Mouse (Mus musculus) heart, adult 8-10 months (tissue): Measurements from ENCODE around the gene Oxct2b. TPM values are rescaled to one million over a fixed set of nuclear protein-coding genes. Genes with fewer than 3 reads are reported as not detected.
"Not testable (repeated sequence)": the region's sequence is repeated elsewhere in the genome, so short reads cannot be mapped to it uniquely, and the experiment has no call there.

Source experiments
- DNase-seq: peaks from one replicate; pipeline ENCODE4 v3.0.0; 2022; ENCODE audit warnings: low spot score
- total RNA-seq, 4 experiments: library from RNA; stranded (reverse); gene quantifications; 2 replicates each; pipeline ENCODE4 v1.2.4; 2022

The Oxct2b gene
- total RNA-seq: not detected

DNA sequence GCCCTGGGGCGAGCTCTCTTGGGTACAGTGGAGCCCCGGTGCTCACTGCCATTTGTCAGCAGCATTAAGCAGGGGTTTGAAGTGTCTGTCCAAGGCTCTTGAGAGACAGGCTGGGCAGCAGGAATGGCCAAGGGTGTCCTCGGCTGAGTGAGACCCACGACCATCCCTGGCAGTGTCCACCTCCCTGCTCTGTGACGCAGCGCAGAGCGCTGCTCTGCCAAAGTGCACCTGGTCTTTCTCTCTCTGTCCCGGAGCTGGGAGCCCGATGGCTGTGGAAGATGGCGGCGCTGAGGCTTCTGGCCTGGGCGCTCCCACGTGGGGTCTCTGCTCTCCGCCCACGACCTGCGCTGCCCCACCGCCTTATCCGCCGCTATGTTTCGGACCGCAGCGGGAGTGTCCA, at the start of gene Oxct2b:
Oxct2b (plus strand) TSS at position 256 of the 400 bp plus-strand sequence.
- DNase-seq: no peak

- no peak for DNase-seq
Observed at GRCm38 (mm10) chr4:123068646-123069045, 47.4 kb upstream of the Oxct2b start.

- DNase-seq: no peak
Observed at GRCm38 (mm10) chr4:123071266-123071966, 44.6 kb upstream of the Oxct2b start.

DNA sequence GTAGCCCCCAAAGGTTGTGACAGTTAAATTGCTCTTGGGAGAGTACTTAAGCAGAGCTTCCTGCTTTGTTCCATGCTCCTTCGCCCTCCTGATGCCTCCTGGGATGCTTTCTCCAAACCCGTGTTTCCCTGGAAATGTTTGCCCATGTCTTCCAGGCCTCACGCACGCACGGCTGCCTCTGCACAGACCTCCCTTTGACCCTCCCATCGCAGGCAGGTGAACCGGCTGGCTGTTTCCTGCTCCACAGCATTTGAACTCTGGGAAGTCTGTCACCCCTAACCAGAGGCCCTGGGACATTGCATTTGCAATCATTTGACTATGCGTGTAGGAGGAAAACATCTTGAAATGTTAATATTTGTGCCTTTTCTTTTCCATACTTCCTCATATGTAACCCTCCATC, 39.1 kb upstream of the Oxct2b start:
- no peak for DNase-seq

- no peak for DNase-seq
Observed at GRCm38 (mm10) chr4:123078231-123078630, 37.8 kb upstream of the Oxct2b start.

DNA sequence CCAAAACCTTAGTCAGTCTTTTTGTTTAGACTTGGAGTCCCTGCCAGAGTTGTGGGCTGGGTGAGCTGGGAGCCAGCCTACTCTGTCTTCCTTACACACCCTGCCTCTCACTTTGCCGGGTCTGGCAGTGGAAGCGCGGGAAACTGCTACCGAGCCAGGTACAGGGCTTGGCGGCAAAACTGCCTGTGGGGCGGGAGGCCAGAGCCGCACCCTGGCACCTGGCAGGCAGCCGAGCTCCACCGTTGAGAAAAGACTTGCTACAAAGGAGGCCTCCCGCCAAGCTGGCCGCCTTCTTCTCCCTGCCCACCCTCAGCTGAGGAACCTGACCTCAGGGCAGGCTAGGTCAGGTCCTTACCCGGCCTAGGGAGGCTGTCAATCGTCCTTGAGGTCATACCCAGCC, 35.3 kb upstream of the Oxct2b start:
- no peak for DNase-seq

DNA sequence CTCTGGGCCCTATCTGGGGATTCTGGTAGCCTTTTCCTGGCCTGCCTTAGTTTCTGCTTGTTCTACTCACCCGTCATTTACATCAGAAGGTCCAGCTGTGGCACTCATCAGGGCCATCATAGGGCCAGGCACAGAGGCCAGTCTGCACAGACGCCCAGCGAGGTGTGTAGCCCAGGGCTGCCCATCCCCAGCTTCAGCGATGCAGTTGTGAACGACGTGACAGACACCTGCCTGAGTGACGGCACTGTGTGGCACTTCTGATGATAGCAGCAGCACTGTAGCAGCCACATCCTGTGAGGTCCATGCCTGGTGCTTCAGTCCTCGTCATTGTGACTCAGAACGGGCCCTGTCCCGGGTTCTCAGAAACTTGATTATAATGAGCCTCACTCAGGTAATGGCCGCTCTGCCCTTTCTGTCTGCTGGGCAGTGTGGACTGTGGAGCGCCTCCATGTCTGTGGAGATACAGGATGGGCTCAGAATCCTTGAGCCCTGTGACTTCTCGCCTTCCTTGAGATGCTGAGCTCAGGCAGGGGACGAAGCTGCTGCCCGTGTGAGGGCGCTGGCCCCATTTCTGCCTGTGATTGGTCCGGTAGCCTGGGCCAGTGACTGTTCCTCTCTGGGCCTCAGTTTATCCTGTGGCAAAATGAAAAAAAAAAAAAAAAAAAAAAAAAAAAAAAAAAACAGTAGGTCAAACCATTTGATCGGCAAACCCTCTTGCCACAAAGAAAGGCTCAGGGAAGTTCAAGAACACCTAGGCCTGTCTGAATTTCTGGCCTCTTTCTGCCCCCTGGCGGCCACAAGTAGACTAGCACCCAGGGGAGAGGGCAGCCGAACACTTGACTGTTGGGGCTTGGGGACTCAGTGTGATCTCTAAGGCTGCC, 33.5 kb upstream of the Oxct2b start:
- DNase-seq: peak; percentile 34

GRCm38 (mm10) chr4:123083323-123083902, 32.7 kb upstream of the Oxct2b start:
- no peak for DNase-seq

- no peak for DNase-seq
Observed at GRCm38 (mm10) chr4:123085290-123085689, 30.8 kb upstream of the Oxct2b start.

DNA sequence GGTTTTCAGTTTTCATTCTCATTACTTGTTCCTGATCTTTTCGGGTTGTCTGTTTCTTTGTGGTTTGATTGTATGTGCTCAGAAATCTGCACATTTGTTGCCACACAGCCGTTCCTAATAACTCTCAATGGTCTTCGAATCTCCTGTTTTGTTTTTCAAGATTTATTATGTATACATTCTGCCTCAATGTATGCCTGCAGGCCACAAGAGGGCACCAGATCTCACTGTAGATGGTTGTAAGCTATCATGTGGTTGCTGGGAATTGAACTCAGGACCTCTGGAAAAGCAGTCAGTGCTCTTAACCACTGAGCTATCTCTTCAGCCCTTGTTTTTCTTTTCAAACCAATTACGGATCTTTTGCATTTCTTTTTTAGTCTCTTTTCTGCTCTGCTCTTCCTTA, 29.7 kb upstream of the Oxct2b start:
- DNase-seq: no peak

GRCm38 (mm10) chr4:123092621-123093020, 23.4 kb upstream of the Oxct2b start:
- no peak for DNase-seq

GRCm38 (mm10) chr4:123093064-123093776, 22.8 kb upstream of the Oxct2b start:
- DNase-seq: no peak

DNA sequence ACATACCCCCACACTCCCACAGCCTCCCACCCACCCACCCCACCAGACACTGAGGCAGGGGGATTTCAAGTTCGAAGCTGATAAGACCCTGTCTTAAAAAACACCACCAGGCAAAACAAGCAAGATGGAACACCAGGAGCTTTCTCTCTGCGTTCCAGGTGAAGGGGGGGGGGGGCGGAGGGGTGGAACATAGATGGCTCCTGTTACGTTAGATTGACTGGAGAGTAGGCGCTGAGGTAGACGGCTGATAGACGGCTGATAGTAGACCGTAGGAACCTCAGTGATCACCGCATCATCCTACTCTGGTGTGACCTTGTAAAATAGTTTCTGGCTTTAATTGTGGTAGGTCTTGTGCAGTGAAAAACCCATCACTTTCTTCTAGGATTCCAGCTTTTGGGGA, 22.2 kb upstream of the Oxct2b start:
- DNase-seq: no peak

- DNase-seq: no peak
Observed at GRCm38 (mm10) chr4:123104651-123105450, 11.2 kb upstream of the Oxct2b start, which contains the start of gene Bmp8b. Gene Bmp8b (plus strand): TSS chr4:123105165.

DNA sequence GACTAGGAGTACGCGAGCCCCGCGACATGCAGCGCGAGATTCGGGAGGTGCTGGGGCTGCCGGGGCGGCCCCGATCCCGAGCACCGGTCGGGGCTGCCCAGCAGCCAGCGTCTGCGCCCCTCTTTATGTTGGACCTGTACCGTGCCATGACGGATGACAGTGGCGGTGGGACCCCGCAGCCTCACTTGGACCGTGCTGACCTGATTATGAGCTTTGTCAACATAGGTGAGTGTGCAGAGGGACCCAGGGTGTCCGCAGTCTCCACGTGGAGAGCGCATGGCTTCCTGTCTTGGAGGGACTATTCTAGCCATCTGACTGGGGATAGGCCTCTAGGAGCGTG, 10.6 kb upstream of the Oxct2b start:
- DNase-seq: no peak

DNA sequence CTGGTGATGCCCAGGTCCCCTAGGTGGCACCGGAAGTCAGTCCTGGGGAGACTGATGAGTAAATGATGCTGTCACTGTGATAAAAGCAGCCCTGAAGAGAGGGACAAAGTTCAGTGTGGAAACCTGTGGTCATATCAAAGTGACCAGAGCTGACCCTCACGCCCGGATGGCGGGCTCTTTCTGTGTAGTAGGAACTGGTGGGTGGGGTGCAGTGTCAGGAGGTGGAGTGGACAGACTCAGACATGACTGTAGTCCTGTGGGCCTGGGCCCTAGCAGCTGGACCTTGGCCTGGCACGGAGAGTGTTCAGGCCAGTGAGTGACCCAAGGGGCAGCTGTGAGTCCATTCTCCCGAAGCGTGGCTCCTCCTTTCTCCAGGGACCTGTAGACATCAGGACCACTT, 10.1 kb upstream of the Oxct2b start:
- DNase-seq: not testable (repeated sequence)

- no peak for DNase-seq
Observed at GRCm38 (mm10) chr4:123106864-123107263, 9.2 kb upstream of the Oxct2b start.

DNA sequence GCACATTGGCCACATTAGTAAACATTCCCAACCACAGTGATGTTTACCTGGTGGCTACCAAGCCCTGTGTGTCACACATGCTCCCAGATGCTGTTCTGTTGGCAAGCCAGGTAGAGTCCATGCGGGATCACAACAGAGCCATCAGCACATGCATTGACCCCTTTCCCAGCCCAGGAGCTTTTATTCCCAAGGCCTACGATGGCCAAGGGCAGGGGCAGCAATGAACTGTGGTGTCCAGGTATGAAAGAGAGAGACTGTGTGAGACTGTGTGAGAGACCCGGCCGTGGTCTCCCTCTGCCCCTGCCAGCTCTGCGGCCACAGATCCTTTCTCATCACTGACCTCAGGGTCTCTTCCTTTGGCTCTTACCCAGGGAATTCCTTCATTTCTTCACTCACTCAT, 8.0 kb upstream of the Oxct2b start:
- DNase-seq: no peak

DNA sequence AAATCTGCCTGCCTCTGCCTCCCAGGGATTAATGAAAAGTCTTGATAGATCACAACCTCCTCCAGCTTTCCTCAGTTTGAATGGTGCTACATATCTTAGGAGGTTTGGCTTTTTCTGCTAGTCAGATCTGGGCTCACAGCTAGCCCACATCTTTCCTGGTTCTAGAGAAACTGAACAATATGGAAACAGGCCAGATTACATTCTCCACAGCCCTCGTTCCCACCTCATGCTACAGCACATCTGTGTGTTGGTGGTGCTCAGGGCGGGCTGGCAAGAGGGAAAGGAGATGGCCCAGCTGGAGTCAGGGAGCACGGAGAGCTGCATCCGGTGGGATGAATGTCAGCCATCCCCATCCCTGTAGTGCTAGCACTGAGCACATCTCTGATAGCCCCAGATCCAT, 5.3 kb upstream of the Oxct2b start:
- DNase-seq: no peak

GRCm38 (mm10) chr4:123111275-123111983, 4.6 kb upstream of the Oxct2b start:
- DNase-seq: not testable (repeated sequence)
